Mouse (Mus musculus) common myeloid progenitor, adult 5-6 weeks (primary cell): ENCODE results near the gene Izumo1r. TPM values are rescaled to one million over a fixed set of nuclear protein-coding genes. Genes with fewer than 3 reads are reported as not detected.

Experiments used
- ATAC-seq: replicated peaks from 2 replicates; pipeline ENCODE4 v1.8.0; 2016; ENCODE audit warnings: low read depth, mild to moderate bottlenecking, moderate TSS enrichment, inconsistent platforms; ENCODE audit not compliant: poor library complexity, severe bottlenecking
- total RNA-seq: library from RNA; stranded (forward); fragments of 200-1000, 187-1606 nt; gene quantifications from 2 replicates; pipeline ENCODE4 v1.2.3, GENCODE M21; 2017

Izumo1r gene
- total RNA-seq, 1 experiment from 2014 or later = not detected

DNA sequence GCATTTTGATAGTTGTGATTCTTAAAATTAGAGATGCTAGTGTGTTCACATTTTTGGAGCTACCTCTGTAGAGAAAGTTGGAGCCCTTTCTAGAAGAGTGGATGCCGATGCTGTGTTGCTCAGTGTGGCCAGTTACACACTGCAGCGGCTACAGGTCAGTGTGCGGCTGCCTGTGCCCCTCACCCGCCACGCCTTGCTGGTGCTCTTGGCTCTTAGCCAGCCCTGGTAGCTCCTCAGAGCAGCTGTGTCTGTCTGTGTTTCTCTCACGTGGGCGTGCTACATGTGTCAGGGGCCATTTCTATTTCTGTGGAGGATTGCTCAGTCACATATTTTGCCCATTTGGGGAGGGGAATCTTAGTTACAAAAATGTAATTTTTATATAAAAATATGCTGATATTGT, 64.2 kb downstream of the Izumo1r start:
- no peak for ATAC-seq

Other genes with a start within 250 kb of the Izumo1r start
- gene Piwil4, start 163.2 kb downstream of the Izumo1r start, total RNA-seq = not detected in 2 replicates
- 6.2 and 6.4 TPM in 2 replicates for gene Fut4, start 151.6 kb downstream of the Izumo1r start, total RNA-seq
- gene 1700012B09Rik, start 132.9 kb downstream of the Izumo1r start, total RNA-seq = 0.87 TPM in 1 of 2 replicates, not detected in the other
- gene Mre11a, start 119.3 kb downstream of the Izumo1r start, total RNA-seq = 74.8 and 83.5 TPM in 2 replicates
- 56.2 and 59.8 TPM in 2 replicates for gene Ankrd49, start 119.1 kb downstream of the Izumo1r start, total RNA-seq
- gene Gpr83, start 43.7 kb downstream of the Izumo1r start, total RNA-seq = not detected in 2 replicates
- gene Panx1, start 141.5 kb upstream of the Izumo1r start, total RNA-seq = 17.0 and 18.2 TPM in 2 replicates
- not detected in 2 replicates for gene Hephl1, start 208.2 kb upstream of the Izumo1r start, total RNA-seq